18 mouse cellular contexts compared by ENCODE assay signal in genomic region chr11:101946525-101946924, GRCm38 (mm10). TPM values are rescaled to one million over a fixed set of nuclear protein-coding genes. Genes with fewer than 3 reads are reported as not detected.
A peak's percentile ranks its signal among the peaks of the same experiment; 100 is the strongest.
DNase-seq lines count a peak whose midpoint lies in the region; ATAC-seq and TF ChIP-seq lines count a peak whose summit lies in the region.
"Had no signal": no experiment of that assay in that cellular context is flagged by ENCODE, and none has a peak within 500 bp of the region (broad histone marks: within the 10 kb centered on the region; RNA-seq: fewer than 3 reads in every experiment).

No protein-coding gene starts in this region.

- H3K27me3 ChIP-seq in forebrain, postnatal 0 days (ENCODE audit: insufficient read depth, low read length): no peaks in the 10 kb centered on the region
- peaks cover 3% of the 10 kb centered on the region; the same call in 1 of the 2 replicates for H3K27me3 ChIP-seq in forebrain, embryonic 13.5 days
- no peaks in the 10 kb centered on the region for H3K27me3 ChIP-seq in liver, postnatal 0 days (ENCODE audit: insufficient read depth, low read length)
- H3K27me3 ChIP-seq in liver, embryonic 12.5 days (replicated peaks): peaks cover 14% of the 10 kb centered on the region
- no peaks in the 10 kb centered on the region for H3K27me3 ChIP-seq in limb, embryonic 11.5 days (ENCODE audit: control insufficient read depth, insufficient read depth, low read length)
- H3K27me3 ChIP-seq: embryonic facial prominence, embryonic 15.5 days had no signal

- H3K9me3 ChIP-seq in forebrain, postnatal 0 days (ENCODE audit: low read length): no peaks in the 10 kb centered on the region
- H3K9me3 ChIP-seq in forebrain, embryonic 13.5 days (replicated peaks): no peaks in the 10 kb centered on the region
- H3K9me3 ChIP-seq in liver, postnatal 0 days (ENCODE audit: low read length): no peaks in the 10 kb centered on the region
- no peaks in the 10 kb centered on the region for H3K9me3 ChIP-seq in liver, embryonic 12.5 days (replicated peaks)
- H3K9me3 ChIP-seq in limb, embryonic 11.5 days (ENCODE audit: control insufficient read depth, low read length): no peaks in the 10 kb centered on the region
- H3K9me3 ChIP-seq: embryonic facial prominence, embryonic 15.5 days had no signal

- H3K36me3 ChIP-seq in forebrain, postnatal 0 days (ENCODE audit: insufficient read depth): no peaks in the 10 kb centered on the region
- no peaks in the 10 kb centered on the region for H3K36me3 ChIP-seq in forebrain, embryonic 13.5 days (ENCODE audit: poor library complexity, severe bottlenecking)
- no peaks in the 10 kb centered on the region for H3K36me3 ChIP-seq in liver, postnatal 0 days (replicated peaks; ENCODE audit: insufficient read depth, low read length)
- H3K36me3 ChIP-seq in liver, embryonic 12.5 days: no peaks in the 10 kb centered on the region
- no peaks in the 10 kb centered on the region for H3K36me3 ChIP-seq in limb, embryonic 11.5 days (ENCODE audit: control insufficient read depth, insufficient read depth, low read length)
- H3K36me3 ChIP-seq: embryonic facial prominence, embryonic 15.5 days had no signal

- TF ChIP-seq CTCF in forebrain, postnatal 0 days (IDR thresholded peaks at IDR 0.05; ENCODE audit: low read depth): peak; percentile 27; the same call in 1 of the 2 replicates
- peak; percentile 39 for TF ChIP-seq CTCF in liver, postnatal 0 days (IDR thresholded peaks at IDR 0.05; ENCODE audit: low read depth)

- no peak; the same call in 1 of the 2 replicates for ATAC-seq in forebrain, postnatal 0 days
- no peak for ATAC-seq in forebrain, embryonic 13.5 days
- no peak for ATAC-seq in liver, postnatal 0 days
- ATAC-seq in liver, embryonic 12.5 days: no peak
- ATAC-seq in limb, embryonic 11.5 days (ENCODE audit: insufficient number of reproducible peaks, low FRiP score, low TSS enrichment, low read depth): no peak
- ATAC-seq: Patski had no signal

- TF ChIP-seq EP300 in liver, postnatal 0 days (IDR thresholded peaks at IDR 0.05; ENCODE audit: low read depth): no peak

- H3K4me1 ChIP-seq in forebrain, postnatal 0 days (ENCODE audit: insufficient read depth): no peaks in the 10 kb centered on the region
- peaks cover 3% of the 10 kb centered on the region; the same call in 1 of the 2 replicates for H3K4me1 ChIP-seq in forebrain, embryonic 13.5 days
- H3K4me1 ChIP-seq in liver, postnatal 0 days (ENCODE audit: insufficient read depth): no peaks in the 10 kb centered on the region
- no peaks in the 10 kb centered on the region for H3K4me1 ChIP-seq in liver, embryonic 12.5 days
- no peaks in the 10 kb centered on the region for H3K4me1 ChIP-seq in limb, embryonic 11.5 days (ENCODE audit: control insufficient read depth, insufficient read depth, low read length)
- H3K4me1 ChIP-seq: embryonic facial prominence, embryonic 15.5 days had no signal

- no peak overlapping the region for H3K4me3 ChIP-seq in forebrain, postnatal 0 days (ENCODE audit: low read depth, low read length)
- no peak overlapping the region for H3K4me3 ChIP-seq in forebrain, embryonic 13.5 days
- no peak overlapping the region for H3K4me3 ChIP-seq in liver, postnatal 0 days (ENCODE audit: low read depth, low read length)
- no peak overlapping the region for H3K4me3 ChIP-seq in liver, embryonic 12.5 days
- no peak overlapping the region for H3K4me3 ChIP-seq in limb, embryonic 11.5 days (ENCODE audit: low read depth, low read length)
- H3K4me3 ChIP-seq: embryonic facial prominence, embryonic 15.5 days; gastrocnemius, adult 2 months; megakaryocyte, embryonic 14.5 days had no signal

- H3K27ac ChIP-seq in forebrain, postnatal 0 days (ENCODE audit: low read depth, low read length): no peak overlapping the region
- H3K27ac ChIP-seq in forebrain, embryonic 13.5 days: no peak overlapping the region
- H3K27ac ChIP-seq in liver, postnatal 0 days (ENCODE audit: low read depth): no peak overlapping the region
- no peak overlapping the region for H3K27ac ChIP-seq in liver, embryonic 12.5 days
- H3K27ac ChIP-seq in limb, embryonic 11.5 days (replicated peaks; ENCODE audit: low read depth, low read length): no peak overlapping the region
- H3K27ac ChIP-seq: embryonic facial prominence, embryonic 15.5 days; gastrocnemius, adult 2 months; liver, embryonic 14.5 days had no signal

- no peak for DNase-seq in forebrain, postnatal 0 days
- DNase-seq in liver, postnatal 0 days: no peak
- peak; percentile 82 for DNase-seq in ES-CJ7 (ENCODE audit: low read depth, low spot score)
- peak; percentile 71 for DNase-seq in limb, embryonic 11.5 days (ENCODE audit: low spot score)
- DNase-seq in frontal cortex, postnatal 14 days (ENCODE audit: low spot score in 2 of 2): no peak
- no peak for DNase-seq in frontal cortex, postnatal 10 days (ENCODE audit: low spot score in 2 of 2)
- DNase-seq: cerebellum, adult 9-10 months; gastrocnemius, adult 2 months; kidney, adult 2 months; thymus, adult 18-20 months had no signal

- H3K4me2 ChIP-seq in forebrain, postnatal 0 days (ENCODE audit: low read depth): no peak overlapping the region
- H3K4me2 ChIP-seq in forebrain, embryonic 13.5 days: no peak overlapping the region
- no peak overlapping the region for H3K4me2 ChIP-seq in liver, postnatal 0 days (ENCODE audit: low read depth, low read length)
- H3K4me2 ChIP-seq in liver, embryonic 12.5 days: no peak overlapping the region
- no peak overlapping the region for H3K4me2 ChIP-seq in limb, embryonic 11.5 days (ENCODE audit: low read depth, severe bottlenecking)
- H3K4me2 ChIP-seq: embryonic facial prominence, embryonic 15.5 days had no signal

- 30% methylated on average over 5 of the region's 5 CpGs for WGBS in forebrain, postnatal 0 days
- WGBS in forebrain, embryonic 13.5 days: 27% methylated on average over 5 of the region's 5 CpGs
- WGBS in liver, postnatal 0 days (ENCODE audit: insufficient replicate concordance): 43% methylated on average over 5 of the region's 5 CpGs
- 46% methylated on average over 5 of the region's 5 CpGs for WGBS in liver, embryonic 12.5 days (ENCODE audit: insufficient replicate concordance)
- 19% methylated on average over 5 of the region's 5 CpGs for WGBS in limb, embryonic 11.5 days

- H3K9ac ChIP-seq in forebrain, postnatal 0 days: no peak overlapping the region
- H3K9ac ChIP-seq in forebrain, embryonic 13.5 days: no peak overlapping the region
- H3K9ac ChIP-seq in liver, postnatal 0 days (replicated peaks): no peak overlapping the region
- H3K9ac ChIP-seq in liver, embryonic 12.5 days: no peak overlapping the region
- no peak overlapping the region for H3K9ac ChIP-seq in limb, embryonic 11.5 days (ENCODE audit: low read length)
- H3K9ac ChIP-seq: embryonic facial prominence, embryonic 15.5 days; liver, embryonic 14.5 days had no signal

RNA-seq across cellular contexts. Expression of gene Sost, which starts 20.3 kb away (rescaled TPM):
- total RNA-seq in forebrain, postnatal 0 days (2014; rRNA removed): 0.31 TPM in 1 of 2 replicates, not detected in the other
- not detected in 2 replicates for polyA plus RNA-seq in forebrain, postnatal 0 days (2015; fragmentation: Nextera tagmentation; extraction: Ambion mirVana)
- 0.14 TPM in 1 of 2 replicates, not detected in the other for polyA plus RNA-seq in forebrain, embryonic 13.5 days (2015; fragmentation: Nextera tagmentation; extraction: Ambion mirVana)
- polyA plus RNA-seq in liver, postnatal 0 days (2015; fragmentation: Nextera tagmentation; extraction: Ambion mirVana): not detected in 2 replicates
- polyA plus RNA-seq in liver, embryonic 12.5 days (2016; fragmentation: Nextera tagmentation; extraction: Ambion mirVana): 0.10 TPM in 2 replicates
- 0.41 and 0.43 TPM in 2 replicates for polyA plus RNA-seq in limb, embryonic 11.5 days (2014; fragmentation: Nextera tagmentation; extraction: Ambion mirVana)
- total RNA-seq: gastrocnemius, adult 2 months; left cerebral cortex, adult 18-20 months had no signal
- polyA plus RNA-seq: Patski had no signal

RNA-seq across cellular contexts. Expression of gene Cfap97d1, which starts 37.6 kb away (rescaled TPM):
- total RNA-seq in forebrain, postnatal 0 days (2014; rRNA removed): not detected in 2 replicates
- polyA plus RNA-seq in forebrain, postnatal 0 days (2015; fragmentation: Nextera tagmentation; extraction: Ambion mirVana): not detected in 2 replicates
- not detected in 2 replicates for polyA plus RNA-seq in forebrain, embryonic 13.5 days (2015; fragmentation: Nextera tagmentation; extraction: Ambion mirVana)
- 0.19 TPM in 1 of 2 replicates, not detected in the other for polyA plus RNA-seq in liver, postnatal 0 days (2015; fragmentation: Nextera tagmentation; extraction: Ambion mirVana)
- not detected in 2 replicates for polyA plus RNA-seq in liver, embryonic 12.5 days (2016; fragmentation: Nextera tagmentation; extraction: Ambion mirVana)
- not detected in 2 replicates for polyA plus RNA-seq in limb, embryonic 11.5 days (2014; fragmentation: Nextera tagmentation; extraction: Ambion mirVana)
- total RNA-seq: gastrocnemius, adult 2 months; left cerebral cortex, adult 18-20 months had no signal
- polyA plus RNA-seq: embryonic facial prominence, embryonic 15.5 days; heart, embryonic 16.5 days; kidney, adult 2 months; liver, embryonic 14.5 days; Patski had no signal

RNA-seq across cellular contexts. Expression of gene Dusp3, which starts 40.3 kb away (rescaled TPM):
- 32.8 and 35.5 TPM in 2 replicates for total RNA-seq in forebrain, postnatal 0 days (2014; rRNA removed)
- 25.1 and 31.0 TPM in 2 replicates for polyA plus RNA-seq in forebrain, postnatal 0 days (2015; fragmentation: Nextera tagmentation; extraction: Ambion mirVana)
- 8.5 and 8.7 TPM in 2 replicates for polyA plus RNA-seq in forebrain, embryonic 13.5 days (2015; fragmentation: Nextera tagmentation; extraction: Ambion mirVana)
- 18.4 and 22.7 TPM in 2 replicates for polyA plus RNA-seq in liver, postnatal 0 days (2015; fragmentation: Nextera tagmentation; extraction: Ambion mirVana)
- polyA plus RNA-seq in liver, embryonic 12.5 days (2016; fragmentation: Nextera tagmentation; extraction: Ambion mirVana): 12.9 and 13.4 TPM in 2 replicates
- polyA plus RNA-seq in limb, embryonic 11.5 days (2014; fragmentation: Nextera tagmentation; extraction: Ambion mirVana): 9.8 and 11.3 TPM in 2 replicates

RNA-seq across cellular contexts. Expression of gene Meox1, which starts 52.4 kb away (rescaled TPM):
- total RNA-seq in forebrain, postnatal 0 days (2014; rRNA removed): 1.1 and 2.0 TPM in 2 replicates
- 0.58 and 0.68 TPM in 2 replicates for polyA plus RNA-seq in forebrain, postnatal 0 days (2015; fragmentation: Nextera tagmentation; extraction: Ambion mirVana)
- 0.17 and 0.30 TPM in 2 replicates for polyA plus RNA-seq in forebrain, embryonic 13.5 days (2015; fragmentation: Nextera tagmentation; extraction: Ambion mirVana)
- polyA plus RNA-seq in liver, postnatal 0 days (2015; fragmentation: Nextera tagmentation; extraction: Ambion mirVana): 0.05 and 0.11 TPM in 2 replicates
- 0.72 and 1.3 TPM in 2 replicates for polyA plus RNA-seq in liver, embryonic 12.5 days (2016; fragmentation: Nextera tagmentation; extraction: Ambion mirVana)
- polyA plus RNA-seq in limb, embryonic 11.5 days (2014; fragmentation: Nextera tagmentation; extraction: Ambion mirVana): 10.7 and 12.6 TPM in 2 replicates

Comparison
In these comparisons a context has a peak if more than half of its experiments do, and no peak if none do; other contexts are left out.
1. DNase-seq: peak in ES-CJ7 (single experiment) and limb, embryonic 11.5 days (single experiment); none in forebrain, postnatal 0 days (single experiment), liver, postnatal 0 days (single experiment), frontal cortex, postnatal 14 days (0 of 2) and frontal cortex, postnatal 10 days (0 of 2).